Mouse (Mus musculus) forelimb bud, embryonic 11.5 days (tissue): Measurements from ENCODE around the gene Zmym3.

Source experiments
- DNase-seq: peaks from one replicate; pipeline ENCODE4 v3.0.0-alpha.2; 2012; ENCODE audit warnings: low read depth, low spot score

Gene Zmym3

DNA sequence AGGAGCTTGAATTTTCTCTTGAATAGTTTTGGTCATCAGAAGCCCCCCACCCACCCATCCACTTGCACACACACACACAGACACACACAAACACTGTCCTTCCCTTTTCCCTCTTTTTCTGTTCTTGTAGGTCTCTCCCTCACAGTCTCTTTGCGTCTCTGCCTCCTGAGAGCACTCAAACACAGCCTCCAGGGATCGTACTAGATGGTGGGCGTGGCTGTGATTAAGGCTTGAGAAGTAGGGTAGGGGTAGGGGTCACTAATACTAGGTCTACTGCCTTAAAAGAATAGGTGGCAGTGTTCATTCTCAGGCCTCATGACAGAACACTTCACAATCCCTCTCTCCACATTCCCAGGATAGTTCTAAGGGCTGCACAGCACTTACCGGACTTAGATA lies at the start of gene Zmym3:
TSS of gene Zmym3 (minus strand) at position 150 of the 396 bp plus-strand sequence.
- DNase-seq, result no peak

GRCm38 (mm10) chrX:101451591-101451990 lies 30.9 kb upstream of the Zmym3 start:
- DNase-seq, result no peak

- no peak for DNase-seq
These were observed 30.5 kb upstream of the Zmym3 start for GRCm38 (mm10) chrX:101451147-101451546.

DNA sequence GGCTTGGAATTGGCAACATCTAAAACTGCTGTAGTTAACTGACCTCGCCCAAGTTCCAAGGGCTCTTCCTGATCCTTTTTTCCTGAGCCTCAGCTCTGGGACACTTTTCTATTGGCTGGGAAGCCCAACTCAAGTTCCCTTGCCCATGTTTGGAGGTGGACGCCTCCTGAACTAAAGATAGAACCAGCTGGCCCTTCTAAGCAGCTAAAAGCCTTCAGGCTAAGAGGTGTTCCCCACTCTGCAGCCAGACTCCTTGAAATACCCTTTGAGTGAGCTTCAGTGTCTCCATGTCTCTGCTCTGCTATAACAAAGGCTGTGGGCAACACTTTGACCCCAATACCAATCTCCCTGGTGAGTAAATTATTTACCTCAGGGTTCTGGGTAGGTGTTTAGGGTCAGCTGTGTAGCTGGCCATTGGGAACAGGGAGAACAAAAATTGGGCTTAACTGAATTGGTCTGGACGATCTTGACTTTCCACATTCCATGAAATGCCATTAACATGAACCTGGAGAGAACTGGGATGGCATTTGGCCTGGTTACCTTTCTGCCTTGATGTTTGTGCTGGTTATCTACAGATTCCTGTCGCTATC lies 28.3 kb upstream of the Zmym3 start, which contains the start of gene Itgb1bp2:
TSS of gene Itgb1bp2 (plus strand) at position 203 of the 590 bp plus-strand sequence.
- DNase-seq, result no peak

- DNase-seq, result peak; percentile 43
These were observed 9.3 kb upstream of the Zmym3 start for GRCm38 (mm10) chrX:101429976-101430375.

DNA sequence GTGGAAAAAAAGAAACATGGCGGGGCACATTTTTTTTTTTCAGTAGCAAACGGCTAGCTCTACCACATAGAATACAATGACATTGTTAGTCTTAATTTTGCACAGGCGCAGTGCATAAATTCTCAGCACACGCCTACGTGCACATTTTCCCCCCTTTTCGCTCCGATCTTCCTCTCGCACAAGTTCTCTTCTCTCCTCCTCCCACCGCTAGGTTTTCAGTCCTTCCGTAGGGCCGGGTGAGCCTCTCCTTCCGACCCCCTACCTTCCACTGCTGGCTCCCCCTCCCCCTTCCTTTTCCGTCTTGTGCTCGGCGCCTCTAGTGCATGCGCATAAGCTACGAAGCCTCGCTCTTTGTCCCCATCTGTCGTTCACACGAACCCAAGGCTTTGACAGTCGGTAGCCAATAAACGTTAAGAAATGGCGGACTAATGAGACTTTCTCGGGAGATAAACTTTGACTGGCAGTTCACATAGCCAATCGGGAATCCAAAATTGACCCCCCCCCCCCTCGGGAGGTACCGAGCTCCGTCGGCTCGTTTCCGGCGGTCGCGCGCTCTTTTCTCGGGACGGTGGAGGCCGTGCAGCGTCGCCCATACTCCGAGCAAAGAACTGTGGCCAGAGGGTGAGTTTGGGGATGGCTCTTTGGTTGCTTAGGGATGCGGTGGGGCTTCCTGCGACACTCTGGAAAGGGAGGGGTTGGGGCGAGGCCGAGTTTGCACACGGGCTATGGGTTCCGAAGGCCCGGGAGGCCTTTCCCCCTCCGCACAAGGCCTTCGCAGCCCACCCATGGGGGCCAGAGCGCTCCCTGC lies 8.7 kb upstream of the Zmym3 start, which contains the start of gene Nono:
TSS of gene Nono (plus strand) at position 177 of the 808 bp plus-strand sequence.
- peak; percentile 96 for DNase-seq

DNA sequence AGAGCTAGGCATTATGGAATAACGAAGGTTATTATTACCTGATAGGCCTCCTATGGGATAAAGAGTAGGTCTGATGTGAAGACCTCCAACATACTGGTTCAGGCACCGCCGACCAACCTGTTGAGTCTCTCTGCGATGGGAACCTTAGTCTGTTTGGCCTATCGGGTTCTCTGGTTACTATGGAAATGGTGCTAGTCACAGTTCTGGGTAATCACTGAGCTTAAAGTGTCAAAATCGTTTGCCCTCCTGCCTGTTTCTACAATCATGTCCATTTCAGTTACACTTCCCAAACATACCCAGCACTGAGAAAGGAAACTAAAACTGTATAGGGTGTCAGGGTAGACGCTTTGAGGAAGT lies 8.1 kb upstream of the Zmym3 start:
- DNase-seq, result no peak

DNA sequence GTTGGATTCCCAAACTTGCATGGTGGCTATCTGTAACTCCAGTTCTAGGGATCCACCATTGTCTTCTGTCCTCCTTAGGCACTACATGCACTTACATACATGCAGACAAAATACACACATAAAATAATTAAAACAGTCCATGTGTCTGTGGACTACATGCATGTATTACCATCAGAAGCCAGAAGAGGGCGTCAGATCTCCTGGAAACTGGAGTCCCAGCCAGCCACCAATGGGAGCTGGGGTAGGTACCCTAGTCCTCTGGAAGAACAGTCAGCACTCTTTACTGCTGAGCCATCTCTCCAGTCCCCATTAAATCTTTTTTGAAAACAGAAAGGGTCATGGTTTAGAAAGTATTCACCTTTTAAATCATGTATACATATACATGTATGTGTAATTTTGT lies 7.1 kb upstream of the Zmym3 start:
- DNase-seq, result no peak

DNA sequence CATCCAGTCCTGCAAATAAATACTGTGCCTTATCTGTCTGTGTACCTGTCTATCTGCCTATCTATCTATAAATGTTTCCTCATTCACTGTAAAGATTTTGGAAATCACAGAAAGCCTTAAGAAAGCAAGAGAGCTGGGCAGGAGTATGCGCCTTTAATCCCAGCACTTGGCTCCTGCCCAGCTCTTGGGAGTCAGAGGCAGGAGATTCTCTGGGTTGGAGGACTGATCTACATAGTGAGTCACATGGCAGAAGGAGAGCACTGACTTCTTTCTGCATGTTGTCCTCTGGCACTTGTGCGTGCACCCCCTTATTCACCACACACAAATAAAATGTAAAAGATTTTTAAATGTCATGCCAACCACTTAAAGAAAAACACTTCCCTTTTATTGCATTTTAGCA lies 2.8 kb upstream of the Zmym3 start:
- DNase-seq, result no peak

DNA sequence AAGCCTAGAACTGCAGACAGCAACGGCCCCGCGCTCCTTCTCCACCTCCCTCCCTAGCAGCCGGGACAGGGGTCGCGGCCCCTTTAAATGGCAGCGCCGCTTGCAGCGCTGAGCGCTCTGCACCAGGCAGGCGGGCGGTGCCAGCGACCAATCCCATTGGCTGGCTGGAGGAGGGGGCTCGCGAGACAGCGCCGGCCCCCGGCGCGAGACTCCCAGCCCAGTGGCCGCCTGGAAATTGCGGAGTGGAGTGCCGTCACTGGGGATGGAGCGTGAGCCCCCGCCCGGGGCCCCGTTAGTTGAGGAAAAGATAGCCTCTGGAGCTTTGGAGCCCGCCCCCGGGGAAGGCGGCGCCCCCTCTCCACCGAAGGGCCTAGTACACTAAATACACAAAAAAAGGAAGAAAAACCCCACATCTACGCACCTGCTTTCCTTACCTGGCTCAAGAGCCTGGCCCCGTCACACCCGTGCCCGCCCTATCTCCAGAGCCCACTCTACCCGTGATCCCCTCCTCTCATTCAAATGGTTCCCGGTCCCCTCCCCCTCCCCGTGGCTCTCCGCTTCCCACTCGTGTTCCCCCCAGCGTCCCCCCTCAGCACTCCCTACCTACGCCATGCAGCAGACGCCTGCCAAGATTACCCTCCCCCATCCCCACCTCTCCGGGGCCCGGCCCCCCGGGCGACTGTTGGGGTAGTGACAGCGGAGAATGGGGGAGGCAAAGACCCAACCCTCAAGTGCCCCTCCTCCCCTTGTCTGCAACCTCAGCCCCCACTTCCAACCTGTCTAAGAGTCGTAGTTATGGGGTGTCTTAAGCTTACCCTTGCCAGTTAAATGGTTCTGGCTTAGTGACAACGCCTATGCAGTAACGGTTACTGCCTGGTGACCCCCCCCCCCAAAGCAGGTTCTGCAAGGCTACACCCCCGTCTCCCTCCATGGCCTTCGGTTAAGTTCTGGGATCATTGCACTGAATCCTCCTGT lies 637 bp downstream of the Zmym3 start:
- DNase-seq, result peak; percentile 84

- DNase-seq, result no peak
These were observed 1.5 kb downstream of the Zmym3 start for GRCm38 (mm10) chrX:101418946-101419724.

DNA sequence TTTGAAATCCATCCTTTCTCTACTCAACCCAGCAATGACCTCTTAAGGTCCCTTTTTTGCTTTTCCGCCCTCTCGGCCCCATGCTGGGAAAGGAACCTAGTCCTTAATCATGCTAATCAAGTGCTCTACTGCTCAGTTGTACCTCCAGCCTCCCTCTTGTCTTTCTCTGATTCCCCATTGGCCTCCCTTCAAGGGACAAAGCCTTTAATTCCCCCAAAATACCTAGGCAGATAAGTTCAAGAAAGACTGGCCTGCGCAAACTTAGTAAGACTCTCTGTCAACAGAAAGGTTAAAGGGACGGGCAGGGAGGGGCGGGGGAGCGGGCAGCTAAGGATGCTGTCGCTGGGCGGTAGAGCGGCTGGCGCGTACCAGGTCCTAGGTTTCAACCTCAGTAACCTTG lies 24.2 kb downstream of the Zmym3 start:
- no peak for DNase-seq

DNA sequence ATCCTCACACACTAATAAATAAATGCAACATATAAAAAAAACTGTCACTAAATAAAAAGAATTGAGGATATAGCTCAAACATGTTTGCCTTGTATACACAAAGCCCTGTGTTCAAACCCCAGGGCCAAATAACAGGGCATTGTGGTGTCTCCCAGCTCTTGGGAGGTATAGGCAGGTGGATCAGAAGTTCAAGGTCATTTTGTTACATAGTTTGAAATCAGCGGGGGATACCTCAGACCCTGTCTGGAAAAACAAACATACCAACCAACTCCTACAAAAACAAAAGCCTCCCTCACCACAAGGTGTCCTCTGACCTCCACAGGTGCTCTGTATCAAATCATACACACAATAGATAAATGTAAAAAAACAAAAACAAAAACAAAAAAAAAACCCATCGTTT lies 26.3 kb downstream of the Zmym3 start:
- DNase-seq, result no peak

DNA sequence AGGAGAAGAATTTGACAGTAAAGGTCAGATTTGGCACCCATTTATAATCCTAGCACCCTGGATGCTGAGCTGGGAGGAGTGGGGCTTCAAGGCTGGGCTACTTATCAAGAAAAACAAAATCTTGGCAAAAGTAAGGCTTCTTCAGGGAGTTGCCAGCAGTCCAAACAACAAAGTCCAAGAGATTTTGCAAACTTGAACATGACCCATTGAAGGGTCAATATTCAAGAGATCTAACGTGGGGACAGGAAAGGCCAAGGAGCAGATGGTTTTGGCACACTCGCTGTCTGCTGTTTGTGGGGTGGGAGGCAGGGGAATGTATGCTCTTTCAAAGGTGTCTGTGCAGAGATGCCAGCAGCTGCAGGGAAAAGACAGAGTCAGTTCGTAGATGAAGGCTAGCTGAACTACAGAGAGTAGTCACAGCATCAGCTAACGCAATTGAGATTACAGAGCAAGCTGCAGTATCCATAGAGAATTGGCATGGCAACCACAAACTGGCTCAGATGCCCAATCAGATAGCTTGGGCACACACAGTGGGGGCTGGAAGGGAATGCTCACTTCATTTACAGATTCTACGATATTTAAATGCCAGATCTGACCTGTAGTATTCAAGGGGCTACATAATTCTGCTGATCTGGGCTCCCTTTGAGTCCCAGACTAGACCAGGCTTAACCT lies 31.6 kb downstream of the Zmym3 start:
- no peak for DNase-seq

DNA sequence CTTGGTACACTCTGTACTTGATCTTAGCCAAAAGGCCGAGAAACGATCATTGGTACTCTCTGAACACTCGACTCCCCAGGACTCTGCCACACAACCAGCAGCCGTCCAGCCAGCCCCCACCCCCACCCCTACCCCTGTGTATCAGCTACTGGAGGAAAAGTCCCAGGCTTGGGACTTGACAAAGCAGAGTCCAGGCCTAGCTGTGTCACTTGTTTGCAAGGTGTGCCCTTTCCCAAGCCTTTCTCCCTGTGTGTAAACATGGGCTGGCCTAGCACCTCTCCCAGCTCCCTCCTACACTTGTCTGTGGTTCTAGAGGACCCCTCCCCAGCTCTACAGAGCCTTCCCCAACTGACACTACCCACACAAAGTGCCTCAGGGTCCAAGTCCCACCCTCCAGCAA lies 34.4 kb downstream of the Zmym3 start:
- no peak for DNase-seq

GRCm38 (mm10) chrX:101384439-101385137 lies 36.1 kb downstream of the Zmym3 start:
- DNase-seq, result no peak

GRCm38 (mm10) chrX:101383455-101383854 lies 37.2 kb downstream of the Zmym3 start:
- no peak for DNase-seq

GRCm38 (mm10) chrX:101379744-101380143 lies 40.9 kb downstream of the Zmym3 start:
- DNase-seq, result no peak

- no peak for DNase-seq
These were observed 43.6 kb downstream of the Zmym3 start for GRCm38 (mm10) chrX:101377076-101377475.
